Mouse (Mus musculus): ENCODE results near the gene Mmel1. TPM values are rescaled to one million over a fixed set of nuclear protein-coding genes. Genes with fewer than 3 reads are reported as not detected.
A peak's percentile ranks its signal among the peaks of the same experiment; 100 is the strongest.

The Mmel1 gene
- polyA plus RNA-seq, 1 experiment from 2014 or later: 0.13 TPM

DNA sequence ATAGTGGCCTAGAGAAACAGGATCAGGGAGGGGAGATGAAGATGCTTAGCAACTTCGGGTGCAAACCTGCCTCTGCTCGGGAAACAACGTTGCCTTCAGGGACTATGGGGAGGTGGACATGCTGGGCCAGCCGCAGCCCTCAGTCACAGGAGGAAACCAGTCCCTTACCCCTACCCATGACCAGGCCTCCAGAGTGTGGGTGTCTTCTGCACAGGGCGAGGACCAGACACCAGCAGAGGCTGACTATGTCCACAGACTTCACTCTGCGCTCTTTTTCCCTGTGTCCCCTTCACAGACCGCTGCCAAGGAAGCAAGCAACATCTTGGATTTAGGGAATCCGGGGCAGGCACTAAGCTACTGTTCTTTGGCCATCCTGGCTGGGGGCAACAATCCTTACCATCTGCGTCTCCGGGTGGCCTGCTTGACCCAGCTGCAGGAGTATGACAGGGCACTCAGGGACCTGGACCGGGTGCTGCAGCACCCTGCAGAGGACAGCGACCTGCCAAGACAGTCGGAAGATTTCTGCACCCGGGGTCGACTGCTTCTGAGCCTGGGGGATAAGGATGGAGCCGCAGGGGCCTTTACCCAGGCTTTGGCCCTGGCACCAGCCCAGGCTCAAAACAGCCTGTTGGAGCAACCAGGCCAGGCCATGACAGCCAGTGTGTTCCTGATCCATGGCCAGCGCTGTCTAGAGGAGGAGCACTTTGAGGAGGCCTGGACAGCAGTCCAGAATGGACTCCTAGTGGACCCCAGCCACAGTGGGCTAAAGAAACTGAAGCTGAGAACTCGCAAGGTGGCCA lies 4.2 kb upstream of the Mmel1 start:
- Histone ChIP-seq H3K9ac (peak overlapping the region; percentile 52), H3K4me1 (ENCODE audit: insufficient read depth) (peaks cover 8% of the 10 kb centered on the region; the same call in 1 of the 2 replicates), H3K27ac (ENCODE audit: low read depth) (peak overlapping the region; percentile 87; the same call in 1 of the 2 replicates), H3K36me3 (ENCODE audit: insufficient read depth) (no peaks in the 10 kb centered on the region), H3K4me3 (ENCODE audit: low read depth, low read length) (no peak overlapping the region), H3K4me2 (peak overlapping the region; percentile 65), H3K27me3 (ENCODE audit: insufficient read depth, low read length) (no peaks in the 10 kb centered on the region), H3K9me3 (ENCODE audit: low read depth, low read length) (no peaks in the 10 kb centered on the region)
- TF ChIP-seq CTCF (IDR thresholded peaks at IDR 0.05; ENCODE audit: low read depth): no peak
- ATAC-seq (ENCODE audit: insufficient read depth) (peak; percentile 23; the same call in 1 of the 2 replicates), DNase-seq (no peak)
- WGBS: 78% methylated on average over 18 of the region's 18 CpGs

DNA sequence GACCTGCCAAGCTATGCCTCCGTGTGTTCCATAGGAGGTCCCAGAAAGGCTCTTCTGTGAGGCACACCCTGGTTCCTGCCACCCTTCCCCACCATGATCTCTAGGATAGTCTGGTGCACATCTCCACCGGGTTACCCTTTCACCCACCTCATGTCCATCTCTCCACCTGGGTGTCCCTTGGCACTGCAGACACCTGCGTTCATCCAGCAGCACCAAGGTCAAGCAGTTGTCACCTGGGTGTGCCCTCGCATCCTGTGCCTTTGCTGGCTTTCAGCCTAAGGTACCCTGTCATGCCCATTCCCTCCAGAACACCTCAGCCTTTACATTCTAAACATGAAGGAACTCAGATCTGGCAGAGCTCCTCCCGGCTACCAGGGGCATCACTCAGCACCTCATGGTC lies 3.0 kb upstream of the Mmel1 start:
- DNase-seq: no peak
- no peak for TF ChIP-seq CTCF (IDR thresholded peaks at IDR 0.05; ENCODE audit: low read depth)
- Histone ChIP-seq H3K4me3 (ENCODE audit: low read depth, low read length) (no peak overlapping the region), H3K4me2 (no peak overlapping the region), H3K27ac (ENCODE audit: low read depth) (no peak overlapping the region), H3K4me1 (ENCODE audit: insufficient read depth) (peaks cover 8% of the 10 kb centered on the region; the same call in 1 of the 2 replicates), H3K9ac (no peak overlapping the region), H3K36me3 (ENCODE audit: insufficient read depth) (no peaks in the 10 kb centered on the region), H3K9me3 (ENCODE audit: low read depth, low read length) (no peaks in the 10 kb centered on the region), H3K27me3 (ENCODE audit: insufficient read depth, low read length) (no peaks in the 10 kb centered on the region)
- 84% methylated on average over 5 of the region's 5 CpGs for WGBS
- ATAC-seq (ENCODE audit: insufficient read depth): no peak

DNA sequence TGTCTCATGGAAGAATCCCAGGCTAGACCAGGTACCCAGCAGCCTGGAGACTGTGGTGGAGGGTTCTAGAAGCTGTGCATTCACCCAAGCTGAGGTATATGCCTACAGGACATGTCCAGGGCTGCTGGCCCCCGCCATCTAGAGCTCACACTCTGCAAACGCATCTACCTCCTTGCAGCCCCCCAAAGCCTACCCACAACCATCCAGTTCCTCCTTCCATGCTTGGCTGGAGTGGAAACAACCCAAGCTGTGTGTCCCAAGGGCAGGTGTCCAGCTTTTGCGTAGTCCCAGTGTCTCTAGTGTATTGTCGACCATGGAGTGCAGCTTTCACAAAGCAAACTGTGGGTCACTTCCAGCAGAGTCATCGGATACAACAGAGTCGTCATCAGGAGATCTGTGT lies 2.1 kb upstream of the Mmel1 start:
- no peak for ATAC-seq (ENCODE audit: insufficient read depth)
- WGBS: 77% methylated on average over 6 of the region's 6 CpGs
- no peaks in the 10 kb centered on the region for H3K36me3 ChIP-seq (ENCODE audit: insufficient read depth)

DNA sequence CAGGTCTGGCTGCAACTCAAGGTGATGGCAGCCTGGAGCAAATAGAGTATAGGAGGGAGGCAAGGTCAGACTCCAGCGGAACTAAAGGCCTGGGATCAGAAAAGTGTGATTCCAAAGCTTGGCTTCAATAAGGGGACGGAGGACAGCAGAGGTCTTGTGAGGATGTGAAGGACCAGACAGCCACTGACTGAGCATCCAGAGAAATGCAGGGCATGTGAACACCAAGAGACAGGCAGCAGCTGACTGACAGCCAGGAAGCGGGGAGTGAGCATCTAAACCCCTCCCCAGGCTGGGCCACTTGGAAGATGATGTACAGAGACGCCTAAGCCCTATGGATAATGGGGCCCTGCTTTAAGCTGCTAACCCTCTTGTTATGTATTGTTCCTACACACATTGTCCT lies 1.3 kb downstream of the Mmel1 start:
- 71% methylated on average over 4 of the region's 4 CpGs for WGBS
- H3K9me3 ChIP-seq (ENCODE audit: low read depth, low read length): no peaks in the 10 kb centered on the region
- no peaks in the 10 kb centered on the region for H3K4me1 ChIP-seq (ENCODE audit: insufficient read depth)
- H3K27me3 ChIP-seq (ENCODE audit: insufficient read depth, low read length): no peaks in the 10 kb centered on the region
- no peaks in the 10 kb centered on the region for H3K36me3 ChIP-seq (ENCODE audit: insufficient read depth)
- no peak overlapping the region for H3K4me2 ChIP-seq
- no peak overlapping the region for H3K27ac ChIP-seq (ENCODE audit: low read depth)
- no peak overlapping the region for H3K9ac ChIP-seq
- DNase-seq (no peak), ATAC-seq (ENCODE audit: insufficient read depth) (no peak)
- no peak for TF ChIP-seq CTCF (IDR thresholded peaks at IDR 0.05; ENCODE audit: low read depth)
- H3K4me3 ChIP-seq (ENCODE audit: low read depth, low read length): no peak overlapping the region

More for the DNA sequence above, 2.1 kb upstream of the Mmel1 start:
- no peak overlapping the region for H3K9ac ChIP-seq
- H3K4me3 ChIP-seq (ENCODE audit: low read depth, low read length): no peak overlapping the region
- H3K4me2 ChIP-seq: no peak overlapping the region
- TF ChIP-seq CTCF (IDR thresholded peaks at IDR 0.05; ENCODE audit: low read depth): no peak
- peaks cover 8% of the 10 kb centered on the region; the same call in 1 of the 2 replicates for H3K4me1 ChIP-seq (ENCODE audit: insufficient read depth)
- DNase-seq: no peak
- no peaks in the 10 kb centered on the region for H3K9me3 ChIP-seq (ENCODE audit: low read depth, low read length)
- no peaks in the 10 kb centered on the region for H3K27me3 ChIP-seq (ENCODE audit: insufficient read depth, low read length)
- no peak overlapping the region for H3K27ac ChIP-seq (ENCODE audit: low read depth)

DNA sequence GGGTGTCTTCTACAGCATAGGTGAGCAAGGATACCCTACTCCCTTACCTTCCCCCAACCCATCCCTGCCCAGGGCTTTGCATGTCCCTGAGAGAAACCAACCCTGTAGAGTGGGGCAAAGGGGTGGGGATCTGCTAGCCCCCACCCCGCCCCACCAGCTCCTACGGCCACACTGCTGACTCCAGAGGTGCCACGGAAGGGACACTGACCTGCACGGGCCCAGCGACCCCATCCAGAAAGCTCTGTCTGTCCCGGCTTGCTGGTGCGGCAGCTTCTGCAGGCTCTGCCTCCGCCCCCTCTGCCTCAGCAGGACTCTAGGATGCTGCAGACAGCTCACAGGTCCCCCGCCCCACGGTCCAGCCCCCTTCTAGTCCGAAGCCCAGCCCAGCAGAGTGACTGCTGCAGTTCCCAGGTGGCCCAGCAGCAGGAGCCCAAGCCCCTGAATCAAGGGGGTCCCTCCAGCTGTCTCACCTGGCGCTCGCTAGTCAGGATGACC lies 2.4 kb downstream of the Mmel1 start:
- peak; percentile 47 for TF ChIP-seq CTCF (IDR thresholded peaks at IDR 0.05; ENCODE audit: low read depth)
- 1% methylated on average over 13 of the region's 13 CpGs for WGBS
- Histone ChIP-seq H3K36me3 (ENCODE audit: insufficient read depth) (no peaks in the 10 kb centered on the region), H3K9me3 (ENCODE audit: low read depth, low read length) (no peaks in the 10 kb centered on the region), H3K4me3 (ENCODE audit: low read depth, low read length) (no peak overlapping the region), H3K27ac (ENCODE audit: low read depth) (no peak overlapping the region), H3K9ac (no peak overlapping the region), H3K4me2 (no peak overlapping the region), H3K27me3 (ENCODE audit: insufficient read depth, low read length) (no peaks in the 10 kb centered on the region), H3K4me1 (ENCODE audit: insufficient read depth) (no peaks in the 10 kb centered on the region)
- ATAC-seq (ENCODE audit: insufficient read depth) (peak; percentile 45), DNase-seq (peak; percentile 26)

DNA sequence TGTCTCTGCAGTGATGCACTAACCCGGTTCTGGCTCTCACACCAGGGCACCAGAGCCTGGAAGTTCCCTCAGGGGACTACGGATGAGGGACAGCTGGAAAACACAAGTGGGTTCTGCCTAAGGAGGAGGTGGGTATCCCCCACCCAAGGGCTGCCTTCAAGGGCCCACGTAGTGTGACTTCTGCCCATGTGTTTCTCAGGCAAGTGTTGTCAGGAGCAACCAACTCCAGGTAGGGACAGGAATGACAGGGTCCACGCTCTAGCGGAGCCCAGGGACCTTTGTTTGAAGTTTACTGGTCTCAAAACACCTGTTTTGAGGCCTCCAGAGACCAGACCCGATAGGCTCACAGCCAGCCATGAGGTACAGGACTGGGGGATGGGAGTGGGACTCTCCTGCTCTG lies 3.8 kb downstream of the Mmel1 start:
- H3K4me1 ChIP-seq (ENCODE audit: insufficient read depth): no peaks in the 10 kb centered on the region
- 60% methylated on average over 6 of the region's 6 CpGs for WGBS
- ATAC-seq (ENCODE audit: insufficient read depth): no peak
- H3K9ac ChIP-seq: no peak overlapping the region
- no peaks in the 10 kb centered on the region for H3K27me3 ChIP-seq (ENCODE audit: insufficient read depth, low read length)
- no peak for TF ChIP-seq CTCF (IDR thresholded peaks at IDR 0.05; ENCODE audit: low read depth)
- H3K36me3 ChIP-seq (ENCODE audit: insufficient read depth): no peaks in the 10 kb centered on the region
- no peak overlapping the region for H3K4me2 ChIP-seq
- DNase-seq: no peak
- H3K27ac ChIP-seq (ENCODE audit: low read depth): no peak overlapping the region
- no peaks in the 10 kb centered on the region for H3K9me3 ChIP-seq (ENCODE audit: low read depth, low read length)
- no peak overlapping the region for H3K4me3 ChIP-seq (ENCODE audit: low read depth, low read length)

DNA sequence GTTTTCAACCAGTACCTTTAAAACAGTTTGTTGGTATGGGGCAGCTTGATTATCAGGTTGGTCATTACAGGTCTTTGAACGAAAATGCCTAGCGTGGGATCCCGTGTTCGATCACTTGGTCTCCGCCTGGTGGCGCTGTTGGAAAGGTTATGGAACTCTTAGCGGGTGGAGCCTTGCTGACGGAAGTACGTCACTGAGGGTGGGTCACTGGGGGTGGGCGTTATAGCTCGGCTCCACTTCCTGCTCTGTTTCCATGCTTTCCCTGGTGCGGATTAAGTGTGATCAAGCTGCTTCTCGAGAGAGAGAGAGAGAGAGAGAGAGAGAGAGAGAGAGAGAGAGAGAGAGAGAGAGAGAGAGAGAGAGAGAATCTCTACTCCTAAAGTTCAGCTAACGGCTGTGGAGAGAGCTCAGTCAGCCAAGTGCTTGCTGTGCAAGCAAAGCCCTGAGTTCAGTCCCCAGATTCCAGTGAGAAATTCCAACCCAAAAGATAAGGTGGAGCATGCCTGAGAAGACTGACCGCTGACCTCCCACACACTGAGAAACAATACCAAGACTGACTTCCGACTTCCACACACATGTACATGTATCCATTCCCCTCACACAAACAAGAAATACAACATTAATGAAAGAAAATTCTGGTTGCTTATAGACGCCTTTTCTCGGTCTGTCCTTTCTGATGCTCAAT lies 8.6 kb downstream of the Mmel1 start:
- H3K27me3 ChIP-seq (ENCODE audit: insufficient read depth, low read length): no peaks in the 10 kb centered on the region
- no peaks in the 10 kb centered on the region for H3K36me3 ChIP-seq (ENCODE audit: insufficient read depth)
- peak; percentile 94 for TF ChIP-seq CTCF (IDR thresholded peaks at IDR 0.05; ENCODE audit: low read depth)
- H3K27ac ChIP-seq (ENCODE audit: low read depth): peak overlapping the region; percentile 69
- DNase-seq (peak; percentile 98), ATAC-seq (ENCODE audit: insufficient read depth) (peak; percentile 97)
- H3K9ac ChIP-seq: peak overlapping the region; percentile 24
- peak overlapping the region; percentile 17 for H3K4me3 ChIP-seq (ENCODE audit: low read depth, low read length)
- peak overlapping the region; percentile 54 for H3K4me2 ChIP-seq
- 7% methylated on average over 18 of the region's 18 CpGs for WGBS
- no peaks in the 10 kb centered on the region; the same call in 1 of the 2 replicates for H3K4me1 ChIP-seq (ENCODE audit: insufficient read depth)
- no peaks in the 10 kb centered on the region for H3K9me3 ChIP-seq (ENCODE audit: low read depth, low read length)

All from lung, embryonic 14.5 days (tissue).